Comparison of ENCODE assay signal across 8 mouse cellular contexts in genomic region chr5:30243741-30244140, GRCm38 (mm10). TPM values are rescaled to one million over a fixed set of nuclear protein-coding genes. Genes with fewer than 3 reads are reported as not detected.
DNase-seq lines count a peak whose midpoint lies in the region; ATAC-seq and TF ChIP-seq lines count a peak whose summit lies in the region.

No protein-coding gene starts in this region.

- DNase-seq in frontal cortex, postnatal 14 days (ENCODE audit: low spot score in 2 of 2) = no peak
- no peak for DNase-seq in frontal cortex, postnatal 25 days (ENCODE audit: low spot score in 2 of 2)
- no peak for DNase-seq in cerebellum, adult 11 months

- H3K27ac ChIP-seq in intestine, postnatal 0 days (ENCODE audit: low read depth, low read length) = peak overlapping the region; percentile 54
- no peak overlapping the region for H3K27ac ChIP-seq in intestine, embryonic 16.5 days (ENCODE audit: low read length)
- no peak overlapping the region for H3K27ac ChIP-seq in lung, embryonic 16.5 days (ENCODE audit: low read length)

- H3K4me1 ChIP-seq in intestine, postnatal 0 days (replicated peaks; ENCODE audit: control insufficient read depth, insufficient read depth, low read length) = peaks cover 14% of the 10 kb centered on the region
- peaks cover 31% of the 10 kb centered on the region for H3K4me1 ChIP-seq in intestine, embryonic 16.5 days (ENCODE audit: control insufficient read depth, insufficient read depth, low read length)
- no peaks in the 10 kb centered on the region for H3K4me1 ChIP-seq in E14TG2a.4 (replicated peaks; ENCODE audit: low read depth, low read length)
- peaks cover 25% of the 10 kb centered on the region for H3K4me1 ChIP-seq in lung, embryonic 16.5 days (replicated peaks; ENCODE audit: control insufficient read depth, insufficient read depth, low read length)

- no peaks in the 10 kb centered on the region for H3K27me3 ChIP-seq in intestine, postnatal 0 days (replicated peaks; ENCODE audit: control insufficient read depth, insufficient read depth, low read length)
- no peaks in the 10 kb centered on the region for H3K27me3 ChIP-seq in intestine, embryonic 16.5 days (replicated peaks; ENCODE audit: control insufficient read depth, insufficient read depth, low read length)
- H3K27me3 ChIP-seq in E14TG2a.4 (ENCODE audit: insufficient read depth, low read length) = no peaks in the 10 kb centered on the region
- H3K27me3 ChIP-seq in lung, embryonic 16.5 days (ENCODE audit: control insufficient read depth, insufficient read depth, low read depth, low read length) = no peaks in the 10 kb centered on the region

- WGBS in intestine, postnatal 0 days = 40% methylated on average over 9 of the region's 9 CpGs
- 57% methylated on average over 9 of the region's 9 CpGs for WGBS in intestine, embryonic 16.5 days
- WGBS in lung, embryonic 16.5 days = 43% methylated on average over 9 of the region's 9 CpGs

- H3K9ac ChIP-seq in intestine, postnatal 0 days (ENCODE audit: low read depth, low read length) = no peak overlapping the region
- H3K9ac ChIP-seq in intestine, embryonic 16.5 days (ENCODE audit: low read depth, low read length) = no peak overlapping the region
- H3K9ac ChIP-seq in lung, embryonic 16.5 days (ENCODE audit: low read length) = no peak overlapping the region

- 0 out of 2 replicates have a peak overlapping the region, but pooled peaks have one; percentile 0 for H3K4me2 ChIP-seq in intestine, postnatal 0 days (replicated peaks; ENCODE audit: low read depth)
- H3K4me2 ChIP-seq in intestine, embryonic 16.5 days (ENCODE audit: low read depth, low read length) = no peak overlapping the region
- no peak overlapping the region for H3K4me2 ChIP-seq in lung, embryonic 16.5 days (ENCODE audit: low read depth, low read length)

- no peaks in the 10 kb centered on the region for H3K9me3 ChIP-seq in intestine, postnatal 0 days (ENCODE audit: control insufficient read depth)
- H3K9me3 ChIP-seq in intestine, embryonic 16.5 days (ENCODE audit: control insufficient read depth, low read length) = no peaks in the 10 kb centered on the region
- H3K9me3 ChIP-seq in E14TG2a.4 (ENCODE audit: low read length) = no peaks in the 10 kb centered on the region
- no peaks in the 10 kb centered on the region for H3K9me3 ChIP-seq in lung, embryonic 16.5 days (ENCODE audit: control insufficient read depth, low read length)

- no peak overlapping the region for H3K4me3 ChIP-seq in intestine, postnatal 0 days (ENCODE audit: low read depth, low read length)
- H3K4me3 ChIP-seq in intestine, embryonic 16.5 days (ENCODE audit: low read length) = no peak overlapping the region
- no peak overlapping the region for H3K4me3 ChIP-seq in E14TG2a.4 (replicated peaks; ENCODE audit: low read length)
- no peak overlapping the region for H3K4me3 ChIP-seq in lung, embryonic 16.5 days (ENCODE audit: low read length)

- ATAC-seq in intestine, postnatal 0 days = no peak
- ATAC-seq in intestine, embryonic 16.5 days = no peak
- ATAC-seq in activated CD4-positive, CD25-positive, alpha-beta regulatory T cell, adult 4 months = peak; percentile 61
- ATAC-seq in lung, embryonic 16.5 days (ENCODE audit: low read depth) = peak; percentile 49; the same call in 1 of the 2 replicates

- no peaks in the 10 kb centered on the region for H3K36me3 ChIP-seq in intestine, postnatal 0 days (ENCODE audit: control insufficient read depth, insufficient read depth)
- no peaks in the 10 kb centered on the region; the same call in 1 of the 2 replicates for H3K36me3 ChIP-seq in intestine, embryonic 16.5 days (ENCODE audit: control insufficient read depth, insufficient read depth, low read length)
- H3K36me3 ChIP-seq in E14TG2a.4 (ENCODE audit: insufficient read depth, low read length) = no peaks in the 10 kb centered on the region
- H3K36me3 ChIP-seq in lung, embryonic 16.5 days (ENCODE audit: control insufficient read depth, insufficient read depth, low read length) = peaks cover 4% of the 10 kb centered on the region; the same call in 1 of the 2 replicates

- TF ChIP-seq CTCF in intestine, postnatal 0 days (IDR thresholded peaks at IDR 0.05; ENCODE audit: low read depth) = peak; percentile 68
- TF ChIP-seq CTCF in E14TG2a.4 (conservative IDR thresholded peaks at IDR 0.05; ENCODE audit: low read length) = peak; percentile 77

RNA-seq across cellular contexts. Expression of gene Selenoi, which starts 11.4 kb away (rescaled TPM):
- 66.2 and 78.5 TPM in 2 replicates for polyA plus RNA-seq in intestine, postnatal 0 days (2015; fragmentation: Nextera tagmentation; extraction: Ambion mirVana)
- polyA plus RNA-seq in intestine, embryonic 16.5 days (2015; fragmentation: Nextera tagmentation; extraction: Ambion mirVana) = 52.2 and 57.8 TPM in 2 replicates
- polyA plus RNA-seq in activated CD4-positive, CD25-positive, alpha-beta regulatory T cell, adult 4 months (2017; shearing (Covaris generic)) = 10 to 100 TPM; 21.9 to 23.3 TPM
- polyA plus RNA-seq in lung, embryonic 16.5 days (2015; fragmentation: Nextera tagmentation; extraction: Ambion mirVana) = 15.1 and 19.4 TPM in 2 replicates

RNA-seq across cellular contexts. Expression of gene Drc1, which starts 37.4 kb away (rescaled TPM):
- 0.72 and 1.1 TPM in 2 replicates for polyA plus RNA-seq in intestine, postnatal 0 days (2015; fragmentation: Nextera tagmentation; extraction: Ambion mirVana)
- 1.2 and 1.8 TPM in 2 replicates for polyA plus RNA-seq in intestine, embryonic 16.5 days (2015; fragmentation: Nextera tagmentation; extraction: Ambion mirVana)
- polyA plus RNA-seq in activated CD4-positive, CD25-positive, alpha-beta regulatory T cell, adult 4 months (2017; shearing (Covaris generic)) = 10 to 100 TPM in 1 of 2 experiments, 1 to 10 TPM in 1; 8.1 to 13.2 TPM
- 4.8 and 5.8 TPM in 2 replicates for polyA plus RNA-seq in lung, embryonic 16.5 days (2015; fragmentation: Nextera tagmentation; extraction: Ambion mirVana)

RNA-seq across cellular contexts. Expression of gene Adgrf3, which starts 38.2 kb away (rescaled TPM):
- 0.07 TPM in 1 of 2 replicates, not detected in the other for polyA plus RNA-seq in intestine, postnatal 0 days (2015; fragmentation: Nextera tagmentation; extraction: Ambion mirVana)
- polyA plus RNA-seq in intestine, embryonic 16.5 days (2015; fragmentation: Nextera tagmentation; extraction: Ambion mirVana) = 0.15 and 0.29 TPM in 2 replicates
- not detected for polyA plus RNA-seq in activated CD4-positive, CD25-positive, alpha-beta regulatory T cell, adult 4 months (2017; shearing (Covaris generic))
- 0.11 and 0.25 TPM in 2 replicates for polyA plus RNA-seq in lung, embryonic 16.5 days (2015; fragmentation: Nextera tagmentation; extraction: Ambion mirVana)

Comparison
In these comparisons a context has a peak if more than half of its experiments do, and no peak if none do; other contexts are left out.
1. ATAC-seq: peak in activated CD4-positive, CD25-positive, alpha-beta regulatory T cell, adult 4 months (single experiment) and lung, embryonic 16.5 days (single experiment); none in intestine, postnatal 0 days (single experiment) and intestine, embryonic 16.5 days (single experiment).